Mouse (Mus musculus) MEL (cell line): ENCODE data around the gene Psma2. TPM values are rescaled to one million over a fixed set of nuclear protein-coding genes. Genes with fewer than 3 reads are reported as not detected.

ENCODE experiments used
- DNase-seq: peaks from one replicate; pipeline ENCODE4 v3.0.0; 2011; ENCODE audit warnings: low read depth, low spot score
- H3K27ac ChIP-seq: 2 replicates; pipeline ENCODE4 v1.5.1; 2012; ENCODE audit warnings: low read depth, mild to moderate bottlenecking, control low read depth, low read length, moderate library complexity; ENCODE audit not compliant: control insufficient read depth
- H3K27me3 ChIP-seq, 2 experiments: fragments of 150-350 bp in 1 of 2; sonication (generic) in 1 of 2; 2 replicates each; pipeline ENCODE4 v1.6.1; 2012; ENCODE audit warnings: low read length in 2 of 2, mild to moderate bottlenecking in 2 of 2, improper control_type of control experiment in 1 of 2, moderate library complexity in 1 of 2; ENCODE audit not compliant: insufficient read depth in 2 of 2, control insufficient read depth in 1 of 2
- H3K36me3 ChIP-seq, 2 experiments: 2 replicates each; pipeline ENCODE4 v1.6.1; 2012 to 2014; ENCODE audit warnings: low read length in 2 of 2, improper control_type of control experiment in 1 of 2, inconsistent platforms in 1 of 2, mild to moderate bottlenecking in 1 of 2; ENCODE audit not compliant: insufficient read depth in 2 of 2, control insufficient read depth in 1 of 2
- H3K4me1 ChIP-seq, 2 experiments: fragments of 150-350 bp in 1 of 2; sonication (generic) in 1 of 2; 2 replicates each; pipeline ENCODE4 v1.6.1; 2012; ENCODE audit warnings: low read length in 2 of 2, improper control_type of control experiment in 1 of 2, mild to moderate bottlenecking in 1 of 2; ENCODE audit not compliant: insufficient read depth in 2 of 2, control insufficient read depth in 1 of 2
- H3K4me3 ChIP-seq, 2 experiments: fragments of 150-350 bp in 1 of 2; sonication (generic) in 1 of 2; 2 replicates each; pipeline ENCODE4 v1.5.1; 2012; ENCODE audit warnings: low read depth in 2 of 2, low read length in 2 of 2, mild to moderate bottlenecking in 2 of 2, moderate library complexity in 2 of 2, control low read depth in 1 of 2, improper control_type of control experiment in 1 of 2; ENCODE audit not compliant: control insufficient read depth in 1 of 2, insufficient read depth in 1 of 2
- H3K79me2 ChIP-seq: 2 replicates; pipeline ENCODE4 v1.6.1; 2012; ENCODE audit warnings: mild to moderate bottlenecking, low read length, moderate library complexity; ENCODE audit not compliant: control insufficient read depth, poor library complexity, insufficient read depth
- H3K9ac ChIP-seq: 2 replicates; pipeline ENCODE4 v1.6.1; 2012; ENCODE audit warnings: low read depth, mild to moderate bottlenecking, control low read depth, low read length, moderate library complexity; ENCODE audit not compliant: control insufficient read depth, poor library complexity, severe bottlenecking
- H3K9me3 ChIP-seq: fragments of 150-350 bp; sonication (generic); replicated peaks from 2 replicates; pipeline ENCODE4 v1.6.1; 2012; ENCODE audit warnings: mild to moderate bottlenecking, low read length, improper control_type of control experiment, moderate library complexity; ENCODE audit not compliant: insufficient read depth
- MAZ ChIP-seq: IDR thresholded peaks from 2 replicates; pipeline ENCODE4 v1.6.1; 2012; ENCODE audit warnings: low read depth, mild to moderate bottlenecking, inconsistent platforms, low read length, improper control_type of control experiment
- RAD21 ChIP-seq: IDR thresholded peaks from 2 replicates; pipeline ENCODE4 v1.6.1; 2011; ENCODE audit warnings: mild to moderate bottlenecking, low read depth, low read length, improper control_type of control experiment
- RCOR1 ChIP-seq: IDR thresholded peaks from 2 replicates; pipeline ENCODE4 v1.6.1; 2012; ENCODE audit warnings: low read depth, mild to moderate bottlenecking, inconsistent platforms, low read length, improper control_type of control experiment
- ZC3H11A ChIP-seq: IDR thresholded peaks from 2 replicates; pipeline ENCODE4 v1.6.1; 2012; ENCODE audit warnings: low read depth, mild to moderate bottlenecking, inconsistent platforms, low read length, improper control_type of control experiment
- polyA plus RNA-seq, 2 experiments: library from polyadenylated mRNA; stranded (reverse) in 1 of 2; unstranded in 1 of 2; fragments of >175 nt in 1 of 2; fragments of >200 nt in 1 of 2; gene quantifications; 2 replicates each; pipeline versions ENCODE4 v1.2.1 to v1.2.4; 2012; ENCODE audit warnings: low replicate concordance in 2 of 2, low read depth in 1 of 2; ENCODE audit not compliant: insufficient read length in 2 of 2, insufficient read depth in 1 of 2, missing spikeins in 1 of 2
- total RNA-seq: library from RNA; depleted of rRNA; stranded (reverse); fragments of 300-350 nt; gene quantifications from 2 replicates; pipeline ENCODE4 v1.2.3, GENCODE M21; 2012; rRNA removed

Gene Psma2
- total and polyA plus RNA-seq, 3 experiments = 139 to 174 TPM; not detected in 1

- Histone ChIP-seq H3K27ac (no peak overlapping the region), H3K36me3 (no peaks in the 10 kb centered on the region), H3K27me3 (no peaks in the 10 kb centered on the region; a peak in 1 of 4 replicates), H3K4me3 (no peak overlapping the region), H3K9ac (no peak overlapping the region), H3K79me2 (no peaks in the 10 kb centered on the region), H3K9me3 (no peaks in the 10 kb centered on the region), H3K4me1 (no peaks in the 10 kb centered on the region)
- no peak for DNase-seq
- no peak for TF ChIP-seq RAD21
- TF ChIP-seq RCOR1 = no peak
- TF ChIP-seq MAZ = no peak
- TF ChIP-seq ZC3H11A = no peak
Measured at GRCm38 (mm10) chr13:14717755-14718154, 104.7 kb downstream of the Psma2 start.

Other genes starting within 250 kb of the Psma2 start
- gene Hecw1, start 90.0 kb upstream of the Psma2 start, total RNA-seq = 1.7 and 3.2 TPM in 2 replicates
- under 1 TPM in 1 of 2 experiments, not detected in 1; 0.52 TPM for gene Hecw1, start 90.0 kb upstream of the Psma2 start, polyA plus RNA-seq
- gene Mrpl32, start 75 bp upstream of the Psma2 start, total RNA-seq = 58.2 and 69.9 TPM in 2 replicates
- 10 to 100 TPM in 1 of 2 experiments, not detected in 1; 89.7 TPM for gene Mrpl32, start 75 bp upstream of the Psma2 start, polyA plus RNA-seq
- 14.7 and 15.9 TPM in 2 replicates for gene AW209491, start 16.9 kb downstream of the Psma2 start, total RNA-seq
- 10 to 100 TPM in 1 of 2 experiments, not detected in 1; 17.4 TPM for gene AW209491, start 16.9 kb downstream of the Psma2 start, polyA plus RNA-seq